Mouse (Mus musculus) heart, postnatal 0 days (tissue): ENCODE measurements around the gene Cdc14b.

Experiments
- CTCF ChIP-seq: IDR thresholded peaks from 2 replicates; pipeline ENCODE4 v1.5.1; 2016; ENCODE audit warnings: antibody characterized with exemption, control low read depth, low read depth
- EP300 ChIP-seq: IDR thresholded peaks from 2 replicates; pipeline ENCODE4 v1.6.1; 2016; ENCODE audit warnings: antibody characterized with exemption, low read depth

DNA sequence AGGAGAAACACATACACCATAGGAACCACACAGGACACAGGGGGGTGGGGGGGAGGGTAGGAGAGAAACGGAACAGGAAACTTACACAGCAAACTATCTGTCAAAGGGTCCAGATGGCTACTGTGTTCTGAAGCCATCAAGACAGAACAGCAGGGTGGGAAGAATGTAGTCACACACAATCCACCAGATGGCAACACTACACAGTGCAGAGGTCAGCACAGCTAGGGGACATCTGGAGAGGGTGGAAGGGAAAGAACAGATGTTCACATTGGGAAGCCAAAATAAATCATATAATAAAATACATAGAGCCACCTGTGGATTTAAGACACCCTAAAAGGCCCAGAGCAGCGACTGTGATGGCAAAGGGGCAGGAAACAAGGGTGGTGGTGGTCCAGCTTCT, 69.9 kb downstream of the Cdc14b start:
- TF ChIP-seq EP300 (no peak), CTCF (peak; percentile 67)
